Mouse (Mus musculus) embryonic facial prominence, embryonic 10.5 days (tissue): ENCODE data around the gene Csk. TPM values are rescaled to one million over a fixed set of nuclear protein-coding genes. Genes with fewer than 3 reads are reported as not detected.

Experiments used
- DNase-seq: peaks from one replicate; pipeline ENCODE4 v3.0.0-alpha.2; 2017; ENCODE audit warnings: low spot score
- H3K27ac ChIP-seq: fragments of 300-500 bp; sonication (generic); replicated peaks from 2 replicates; pipeline ENCODE4 v1.5.1; 2016; ENCODE audit warnings: mild to moderate bottlenecking
- H3K27me3 ChIP-seq: fragments of 300-500 bp; sonication (generic); replicated peaks from 2 replicates; pipeline ENCODE4 v1.6.1; 2016; ENCODE audit warnings: low read depth, mild to moderate bottlenecking; ENCODE audit not compliant: poor library complexity, severe bottlenecking
- H3K36me3 ChIP-seq: fragments of 300-500 bp; sonication (generic); replicated peaks from 2 replicates; pipeline ENCODE4 v1.6.1; 2016; ENCODE audit warnings: mild to moderate bottlenecking, moderate library complexity
- H3K4me1 ChIP-seq: fragments of 300-500 bp; sonication (generic); 2 replicates; pipeline ENCODE4 v1.6.1; 2016
- H3K4me3 ChIP-seq: fragments of 300-500 bp; sonication (generic); 2 replicates; pipeline ENCODE4 v1.5.1; 2016; ENCODE audit warnings: mild to moderate bottlenecking, moderate library complexity
- H3K9me3 ChIP-seq: fragments of 300-500 bp; sonication (generic); 2 replicates; pipeline ENCODE4 v1.6.1; 2016; ENCODE audit warnings: mild to moderate bottlenecking
- WGBS: fragments of 180-500 bp; shearing (Covaris S2); methylation state at CpG from one replicate; pipeline ENCODE4 v1.1.7; 2016; 5-methylcytosine and 5-hydroxymethylcytosine counted together
- polyA plus RNA-seq: library from polyadenylated mRNA; unstranded; fragments of >200 nt; fragmentation: Nextera tagmentation; extraction: Ambion mirVana; gene quantifications from 2 replicates; pipeline ENCODE4 v1.2.1, GENCODE M21; 2016

The Csk gene
- polyA plus RNA-seq, 1 experiment from 2014 or later, result 38.3 TPM

DNA sequence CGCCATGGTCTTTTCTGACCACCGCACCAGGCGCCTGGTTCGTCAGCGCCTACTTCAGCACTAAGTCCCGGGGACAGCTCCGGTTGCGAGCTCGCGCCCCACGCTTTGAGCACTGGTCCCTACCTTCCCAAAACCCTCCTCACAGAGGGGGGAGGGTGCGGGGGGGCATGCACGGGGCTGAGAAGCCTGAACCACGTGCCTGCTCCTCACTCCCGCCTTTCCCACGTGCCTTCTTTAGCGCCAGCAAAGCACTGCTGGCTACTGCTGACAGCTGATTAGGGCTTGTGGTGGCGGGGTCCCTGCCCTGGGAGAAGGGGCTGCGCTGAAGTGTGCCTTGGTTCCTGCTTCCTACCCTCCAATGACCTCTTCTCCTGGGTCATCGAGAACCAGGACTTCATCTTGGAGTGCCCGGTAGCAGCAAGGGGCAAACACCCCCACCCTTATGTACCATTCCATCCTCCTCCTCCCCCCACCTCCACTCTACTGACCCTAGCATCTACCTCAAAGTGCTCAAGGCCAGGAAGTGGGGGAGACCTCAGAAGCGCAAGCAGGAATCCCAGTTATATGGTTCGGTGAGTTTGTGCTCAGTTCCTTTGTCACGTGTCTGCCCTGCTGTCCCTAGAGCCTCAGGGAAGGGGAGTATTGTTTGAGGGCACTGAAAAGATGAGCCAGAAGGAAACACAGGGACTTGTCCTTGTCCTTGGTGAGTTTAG, 47.1 kb downstream of the Csk start, which contains the start of gene Cplx3:
Gene Cplx3 (minus strand): TSS at position 143 of the 713 bp plus-strand sequence.
- H3K27me3 ChIP-seq, result peaks cover 23% of the 10 kb centered on the region
- H3K4me1 ChIP-seq, result peaks cover 24% of the 10 kb centered on the region
- no peaks in the 10 kb centered on the region for H3K9me3 ChIP-seq
- WGBS, result 6% methylated on average over 24 of the region's 24 CpGs
- DNase-seq, result peak; percentile 84
- H3K36me3 ChIP-seq, result no peaks in the 10 kb centered on the region
- H3K4me3 ChIP-seq, result peak within 1 kb of the TSS; percentile 33
- no peak within 1 kb of the TSS for H3K27ac ChIP-seq

DNA sequence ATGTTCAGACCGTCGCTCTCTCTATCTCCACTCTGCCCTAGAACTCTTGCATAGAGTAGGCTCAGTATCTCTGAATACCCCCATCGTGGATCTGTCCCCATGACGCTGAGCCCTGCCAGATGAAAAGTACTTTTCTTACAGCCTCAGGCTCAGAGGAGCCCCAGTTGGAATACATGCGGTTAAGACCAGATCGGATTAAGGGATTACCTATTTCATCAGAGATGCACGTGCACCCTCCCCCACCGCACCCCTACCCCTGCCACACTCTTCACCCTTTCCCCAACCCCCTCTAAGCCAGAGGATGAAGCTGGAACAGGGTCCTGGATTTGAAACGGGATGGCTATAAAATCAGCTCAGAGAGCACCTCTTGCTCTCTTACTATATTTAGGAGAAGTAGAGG, 47.9 kb downstream of the Csk start:
- no peaks in the 10 kb centered on the region for H3K36me3 ChIP-seq
- peaks cover 31% of the 10 kb centered on the region for H3K4me1 ChIP-seq
- WGBS, result 14% methylated on average over 9 of the region's 9 CpGs
- no peaks in the 10 kb centered on the region for H3K9me3 ChIP-seq
- H3K4me3 ChIP-seq, result no peak overlapping the region
- DNase-seq, result no peak
- H3K27ac ChIP-seq, result no peak overlapping the region
- peaks cover 23% of the 10 kb centered on the region for H3K27me3 ChIP-seq

DNA sequence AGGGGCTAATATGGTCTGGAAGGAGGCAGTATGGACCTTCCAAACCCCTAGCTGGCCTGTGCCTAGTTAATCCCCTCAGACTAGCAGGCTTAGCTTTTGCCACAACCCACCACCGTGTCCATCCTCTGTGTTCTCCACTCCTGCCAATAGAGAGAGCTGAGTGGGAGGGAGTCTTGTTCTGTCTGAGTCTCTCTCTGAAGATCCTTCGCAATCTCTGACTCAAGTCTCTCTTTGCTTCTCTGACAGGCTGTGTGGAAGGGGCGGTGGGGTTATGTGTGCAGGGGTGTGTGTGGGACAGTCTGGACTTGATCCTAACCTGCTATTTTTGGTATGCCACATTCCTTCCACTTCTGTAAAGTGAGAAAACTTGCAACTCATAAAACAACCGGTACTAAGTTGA, 48.6 kb downstream of the Csk start:
- Histone ChIP-seq H3K27ac (no peak overlapping the region), H3K27me3 (peaks cover 23% of the 10 kb centered on the region), H3K4me1 (peaks cover 31% of the 10 kb centered on the region), H3K36me3 (no peaks in the 10 kb centered on the region), H3K9me3 (no peaks in the 10 kb centered on the region), H3K4me3 (no peak overlapping the region)
- no peak for DNase-seq
- 82% methylated on average over 4 of the region's 4 CpGs for WGBS

DNA sequence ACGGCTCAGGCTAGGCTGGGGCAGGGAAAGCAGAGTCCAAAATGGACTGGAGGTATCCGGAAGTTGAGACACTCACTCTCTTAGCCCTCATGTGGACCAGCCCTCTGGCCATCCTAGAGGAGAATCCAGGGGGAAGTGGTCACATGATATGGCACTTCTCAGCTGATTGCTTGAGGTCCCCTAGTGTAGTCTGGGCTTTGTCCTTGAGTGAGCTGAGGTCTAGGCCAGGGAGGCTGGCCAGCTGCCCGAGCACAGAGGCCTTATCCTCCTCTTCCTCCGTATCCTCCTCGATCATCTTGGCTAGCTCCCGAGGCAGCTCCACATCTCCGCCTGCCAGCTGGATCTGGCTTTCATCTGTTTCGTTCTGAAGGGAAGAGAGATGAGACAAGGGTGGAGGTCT, 51.3 kb downstream of the Csk start:
- WGBS, result 72% methylated on average over 8 of the region's 8 CpGs
- Histone ChIP-seq H3K27me3 (peaks cover 23% of the 10 kb centered on the region), H3K4me1 (peaks cover 59% of the 10 kb centered on the region), H3K9me3 (no peaks in the 10 kb centered on the region), H3K27ac (no peak overlapping the region), H3K4me3 (no peak overlapping the region), H3K36me3 (no peaks in the 10 kb centered on the region)
- DNase-seq, result no peak

DNA sequence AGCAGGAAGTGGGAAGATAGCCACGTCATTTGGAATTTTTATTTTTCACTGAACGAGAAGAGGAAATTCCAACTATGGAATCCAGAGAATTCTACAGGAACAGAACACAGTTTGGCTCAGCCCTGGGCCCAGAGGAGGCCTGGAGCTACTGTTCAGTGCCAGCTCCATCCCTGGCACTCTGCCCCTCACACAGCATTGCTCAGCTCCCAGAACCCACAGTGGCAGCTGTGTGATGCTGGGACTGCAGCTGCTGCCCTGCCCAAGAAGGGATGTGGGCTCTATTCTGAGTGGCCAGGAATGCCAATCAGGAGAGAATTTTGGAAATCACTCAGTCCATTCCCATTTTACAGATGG, 52.1 kb downstream of the Csk start:
- Histone ChIP-seq H3K27ac (no peak overlapping the region), H3K9me3 (no peaks in the 10 kb centered on the region), H3K4me3 (no peak overlapping the region), H3K36me3 (no peaks in the 10 kb centered on the region), H3K4me1 (peaks cover 59% of the 10 kb centered on the region), H3K27me3 (peaks cover 20% of the 10 kb centered on the region)
- 67% methylated on average over 2 of the region's 2 CpGs for WGBS
- DNase-seq, result no peak

DNA sequence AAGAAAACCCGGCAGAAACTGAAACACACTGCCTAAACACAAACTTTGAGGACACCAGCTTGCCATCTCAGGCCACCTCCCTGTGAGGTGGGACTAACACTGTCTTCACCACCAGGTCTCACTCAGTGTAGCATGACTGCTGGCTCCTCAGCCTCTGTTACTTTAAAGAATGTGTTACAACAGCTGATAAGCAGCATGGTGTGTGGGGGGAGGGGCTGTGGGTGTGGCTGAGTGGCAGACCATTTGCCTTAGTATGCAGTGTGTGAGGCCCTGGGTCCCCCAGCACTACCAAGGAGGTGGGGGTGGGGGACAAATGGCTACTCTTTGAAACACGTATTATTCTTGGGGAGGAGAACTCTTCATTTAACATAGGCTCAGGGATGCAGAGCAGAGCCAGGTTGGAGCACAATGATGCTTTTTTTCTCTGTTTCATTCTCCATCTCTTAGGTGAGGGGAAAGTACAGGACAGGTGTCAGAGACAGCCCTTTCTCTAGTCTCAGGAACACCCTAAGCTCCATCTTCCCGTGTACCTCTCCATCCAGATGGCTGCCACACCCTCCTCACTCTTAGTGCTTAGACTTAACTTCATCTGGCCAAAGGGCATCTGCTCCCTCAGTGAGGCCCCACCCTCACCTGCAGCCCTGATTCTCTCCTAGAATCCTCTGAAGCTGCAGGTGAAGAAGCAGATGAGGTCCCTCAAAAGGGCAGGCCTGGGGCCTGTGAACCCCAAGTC, 52.6 kb downstream of the Csk start:
- DNase-seq, result peak; percentile 44

DNA sequence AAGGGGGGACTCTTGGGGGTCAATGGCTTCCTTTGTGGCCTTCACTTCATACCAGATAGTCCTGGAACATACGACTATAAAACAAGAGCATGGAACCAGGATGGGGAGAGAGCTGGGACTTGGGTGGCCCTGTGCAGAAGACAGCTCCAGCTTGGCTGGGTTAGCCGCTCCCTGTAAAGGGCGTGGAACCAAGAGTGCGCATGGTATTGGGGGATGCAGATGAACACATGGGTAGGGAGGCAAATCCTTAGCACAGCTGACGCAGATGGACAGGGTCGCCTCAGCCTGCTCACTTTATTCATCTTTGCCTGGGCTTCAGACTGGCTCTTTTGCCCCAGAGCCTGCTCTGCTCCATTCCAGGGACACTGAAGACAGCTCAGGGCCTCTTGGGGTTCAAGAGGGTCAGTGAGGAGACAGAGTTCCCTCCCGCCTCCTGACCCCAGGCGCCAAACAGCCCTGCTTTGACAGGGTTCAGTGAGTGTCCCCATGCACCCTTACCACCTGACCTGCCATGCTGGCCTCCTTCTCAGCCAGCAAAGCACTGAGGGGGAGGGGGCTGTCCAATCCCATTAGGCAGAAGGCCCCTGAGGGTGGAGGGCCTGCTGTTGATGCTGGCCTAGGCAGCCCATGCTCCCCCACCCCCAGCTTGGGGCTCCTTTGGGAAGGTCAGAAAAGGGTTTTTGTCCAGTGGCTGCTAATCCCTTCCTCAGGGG, 54.4 kb downstream of the Csk start:
- DNase-seq, result peak; percentile 62
- Histone ChIP-seq H3K4me3 (no peak overlapping the region), H3K9me3 (no peaks in the 10 kb centered on the region), H3K4me1 (peaks cover 54% of the 10 kb centered on the region), H3K36me3 (peaks cover 15% of the 10 kb centered on the region), H3K27me3 (no peaks in the 10 kb centered on the region), H3K27ac (peak overlapping the region; percentile 69)
- 31% methylated on average over 8 of the region's 8 CpGs for WGBS

More for the DNA sequence above, 52.6 kb downstream of the Csk start:
- Histone ChIP-seq H3K9me3 (no peaks in the 10 kb centered on the region), H3K4me3 (no peak overlapping the region), H3K4me1 (peaks cover 54% of the 10 kb centered on the region), H3K36me3 (no peaks in the 10 kb centered on the region), H3K27ac (no peak overlapping the region), H3K27me3 (peaks cover 14% of the 10 kb centered on the region)
- WGBS, result 10% methylated on average over 3 of the region's 3 CpGs

DNA sequence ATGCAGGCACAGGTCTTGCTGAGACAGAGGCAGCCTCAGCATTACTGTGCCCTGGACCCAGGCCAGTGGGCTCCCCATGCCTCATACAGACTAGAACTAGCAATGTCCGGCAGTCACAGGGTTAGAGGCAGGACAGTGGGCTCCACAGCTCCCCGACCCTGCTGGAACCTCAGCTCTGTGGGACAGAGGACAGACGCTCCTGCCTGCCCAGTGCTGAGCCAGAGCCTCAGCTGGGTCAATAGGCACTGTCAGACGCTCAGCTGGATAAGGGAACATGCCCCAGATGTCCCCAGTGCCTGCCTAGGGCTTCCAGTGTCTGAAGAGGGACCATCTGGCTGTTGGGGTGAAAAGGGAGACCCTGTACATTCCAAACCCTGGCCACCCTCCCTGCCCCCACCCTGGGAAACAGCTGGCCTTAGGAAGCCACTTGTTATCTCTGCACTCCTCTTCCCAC, 55.5 kb downstream of the Csk start:
- H3K9me3 ChIP-seq, result no peaks in the 10 kb centered on the region
- peaks cover 60% of the 10 kb centered on the region for H3K4me1 ChIP-seq
- H3K27me3 ChIP-seq, result no peaks in the 10 kb centered on the region
- peaks cover 25% of the 10 kb centered on the region for H3K36me3 ChIP-seq
- no peak overlapping the region for H3K4me3 ChIP-seq
- 21% methylated on average over 4 of the region's 4 CpGs for WGBS
- DNase-seq, result no peak
- peak overlapping the region; percentile 27 for H3K27ac ChIP-seq

DNA sequence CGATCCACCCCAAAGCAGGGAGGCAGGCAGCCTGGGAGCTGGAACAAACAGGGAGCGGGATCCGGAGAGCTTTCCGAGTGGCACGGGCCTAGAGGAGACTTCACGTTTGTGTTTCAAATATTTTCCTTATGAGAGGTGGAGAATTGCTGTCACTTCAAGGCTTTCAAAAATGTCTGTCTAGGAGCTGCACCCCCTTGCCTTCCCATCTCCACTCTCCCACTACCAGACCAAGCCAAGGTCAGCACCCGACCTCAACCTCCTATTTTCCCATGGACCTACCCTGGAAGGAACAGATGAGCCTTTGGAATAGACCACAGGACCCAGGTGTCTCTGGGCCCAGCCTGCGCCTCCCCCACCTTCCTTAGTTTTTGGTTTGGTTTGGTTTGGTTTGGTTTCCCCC, 56.2 kb downstream of the Csk start:
- 80% methylated on average over 8 of the region's 8 CpGs for WGBS
- Histone ChIP-seq H3K9me3 (no peaks in the 10 kb centered on the region), H3K27ac (peak overlapping the region; percentile 27; the same call in 1 of the 2 replicates), H3K4me1 (peaks cover 60% of the 10 kb centered on the region), H3K27me3 (no peaks in the 10 kb centered on the region), H3K36me3 (peaks cover 28% of the 10 kb centered on the region), H3K4me3 (no peak overlapping the region)
- DNase-seq, result no peak

DNA sequence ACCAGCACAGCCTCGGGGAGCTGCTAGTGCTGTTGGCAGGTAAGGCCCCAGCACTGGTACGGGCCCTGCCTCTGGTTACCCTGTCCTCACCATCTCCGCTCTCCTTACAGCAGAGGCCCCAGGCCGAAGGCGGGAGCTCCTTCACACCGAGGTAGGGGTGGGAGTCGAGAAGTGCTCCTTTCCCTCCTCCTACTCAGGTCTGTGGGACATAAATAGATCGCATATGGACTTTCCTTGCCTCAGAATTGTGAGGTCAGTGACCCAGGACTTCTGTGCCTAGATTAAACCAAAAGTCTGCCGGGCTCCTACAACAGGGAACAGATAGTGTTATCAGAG, 59.3 kb downstream of the Csk start:
- H3K27me3 ChIP-seq, result peaks cover 12% of the 10 kb centered on the region; the same call in 1 of the 2 replicates
- WGBS, result 71% methylated on average over 9 of the region's 9 CpGs
- H3K4me1 ChIP-seq, result peaks cover 52% of the 10 kb centered on the region
- H3K4me3 ChIP-seq, result no peak overlapping the region
- no peak for DNase-seq
- H3K27ac ChIP-seq, result no peak overlapping the region
- H3K36me3 ChIP-seq, result peaks cover 28% of the 10 kb centered on the region
- H3K9me3 ChIP-seq, result no peaks in the 10 kb centered on the region

DNA sequence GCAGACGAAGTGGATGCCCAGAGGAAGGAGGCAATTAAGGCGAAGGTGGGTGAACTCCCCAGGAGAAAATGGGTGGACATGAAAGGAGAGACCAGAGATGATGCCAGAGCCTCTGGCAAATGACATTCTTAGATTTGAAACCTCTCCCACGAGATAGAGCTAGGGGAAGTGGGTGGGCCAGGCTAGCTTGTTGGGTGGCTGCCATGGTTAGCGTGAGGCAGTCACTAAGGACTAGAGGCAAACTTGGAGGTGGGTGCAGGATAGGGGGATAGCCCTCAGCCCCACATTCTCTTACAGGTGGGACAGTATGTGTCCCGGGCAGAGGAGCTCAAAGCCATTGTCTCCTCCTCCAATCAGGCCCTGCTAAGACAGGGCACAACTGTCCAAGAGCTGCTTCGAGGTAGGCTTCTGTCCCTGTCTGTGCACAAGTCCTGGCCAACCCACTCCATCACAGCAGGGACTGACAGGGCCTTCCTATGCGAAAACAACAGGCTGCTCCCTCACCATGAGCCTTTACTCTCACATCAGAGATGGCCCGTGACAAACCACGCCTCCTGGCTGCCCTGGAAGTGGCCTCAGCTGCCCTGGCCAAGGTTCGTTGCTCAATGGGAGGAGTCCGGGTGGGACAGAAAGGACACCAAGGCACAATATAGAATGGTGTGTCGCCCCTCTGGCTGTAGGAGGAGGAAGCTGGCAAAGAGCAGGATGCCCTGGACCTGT, 59.8 kb downstream of the Csk start:
- Histone ChIP-seq H3K4me1 (peaks cover 52% of the 10 kb centered on the region), H3K27me3 (peaks cover 12% of the 10 kb centered on the region; the same call in 1 of the 2 replicates), H3K9me3 (no peaks in the 10 kb centered on the region), H3K4me3 (no peak overlapping the region), H3K36me3 (peaks cover 28% of the 10 kb centered on the region), H3K27ac (no peak overlapping the region)
- DNase-seq, result no peak
- WGBS, result 52% methylated on average over 12 of the region's 12 CpGs

DNA sequence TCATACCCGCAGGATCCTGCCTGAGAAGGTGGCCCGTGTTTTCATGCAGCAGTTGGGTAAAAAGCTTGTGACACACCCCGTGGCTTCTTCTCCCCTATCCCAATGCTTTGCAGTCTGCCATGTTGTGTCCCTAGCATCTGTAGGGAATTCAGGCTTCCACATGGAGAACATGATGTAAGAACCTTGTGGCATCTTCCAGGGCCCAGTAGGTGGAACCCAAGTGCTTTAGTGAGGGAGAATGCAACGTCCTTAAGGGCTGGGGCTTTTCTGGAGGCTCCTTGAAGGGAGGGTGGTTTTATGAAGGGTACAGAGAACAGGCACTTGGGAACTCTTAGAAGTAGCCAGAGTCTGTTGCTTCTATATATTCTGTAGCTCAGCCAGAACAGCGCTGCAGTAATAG, 62.7 kb downstream of the Csk start:
- DNase-seq, result no peak
- Histone ChIP-seq H3K27ac (no peak overlapping the region), H3K27me3 (peaks cover 12% of the 10 kb centered on the region; the same call in 1 of the 2 replicates), H3K9me3 (no peaks in the 10 kb centered on the region), H3K4me3 (peak overlapping the region; percentile 90; the same call in 1 of the 2 replicates), H3K36me3 (peaks cover 51% of the 10 kb centered on the region), H3K4me1 (peaks cover 37% of the 10 kb centered on the region)
- WGBS, result 31% methylated on average over 5 of the region's 5 CpGs
